Mouse (Mus musculus) ES-Bruce4 (cell line): ENCODE measurements around the gene 2900026A02Rik.

Experiments
- CTCF ChIP-seq: IDR thresholded peaks from one replicate; pipeline ENCODE4 v1.8.1; 2011; ENCODE audit warnings: low read depth, low read length
- POLR2A ChIP-seq: IDR thresholded peaks from one replicate; pipeline ENCODE4 v1.8.1; 2011; ENCODE audit warnings: low read length; ENCODE audit not compliant: insufficient read depth

DNA sequence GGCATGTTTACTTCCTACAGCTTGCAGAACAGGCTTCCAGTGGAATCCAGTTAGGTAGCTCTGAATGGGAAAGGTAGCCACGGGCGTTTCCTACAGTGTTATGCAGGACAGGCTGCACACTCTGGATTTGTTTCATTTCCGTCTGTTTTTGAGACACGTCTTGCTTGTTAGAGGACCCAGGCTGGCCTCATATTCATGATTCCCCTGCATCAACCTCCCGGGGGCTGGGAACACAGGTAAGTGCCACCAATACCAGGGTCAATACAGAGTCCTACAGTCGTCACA is 99.5 kb downstream of the 2900026A02Rik start:
- TF ChIP-seq CTCF (no peak), POLR2A (no peak)
